Mouse (Mus musculus) layer of hippocampus, adult 2 months (tissue): Measurements from ENCODE around the gene Chac2. TPM values are rescaled to one million over a fixed set of nuclear protein-coding genes. Genes with fewer than 3 reads are reported as not detected.
A peak's percentile ranks its signal among the peaks of the same experiment; 100 is the strongest.
"Not testable (repeated sequence)": the region's sequence is repeated elsewhere in the genome, so short reads cannot be mapped to it uniquely, and the experiment has no call there.

Experiments
- DNase-seq, 2 experiments: peaks; one replicate each; pipeline ENCODE4 v3.0.0; 2022; ENCODE audit warnings: low spot score in 2 of 2
- H3K27ac ChIP-seq: fragments of 200-600 bp; 2 replicates; pipeline ENCODE4 v1.8.1; 2022
- H3K4me3 ChIP-seq: fragments of 200-600 bp; 2 replicates; pipeline ENCODE4 v1.8.1; 2022; ENCODE audit warnings: mild to moderate bottlenecking
- CTCF ChIP-seq: fragments of 200-600 bp; conservative IDR thresholded peaks from 2 replicates; pipeline ENCODE4 v1.8.1; 2022; ENCODE audit warnings: antibody characterized with exemption, mild to moderate bottlenecking, moderate library complexity
- long read RNA-seq, 2 experiments: library from polyadenylated mRNA; stranded (forward); transcript quantifications; one replicate each; pipeline ENCODE4 v2.0.0; 2021; ENCODE audit warnings: borderline mapping rate in 2 of 2
- total RNA-seq, 2 experiments: library from RNA; stranded (reverse); gene quantifications; 2 replicates each; pipeline ENCODE4 v1.2.3; 2021

Gene Chac2
- total RNA-seq = 10 to 100 TPM; 12.7 to 14.6 TPM
- long read RNA-seq, experiment 1, transcript Chac2-202 (3 exons, 1,315 nt) = major isoform, 7 of 8 reads
- long read RNA-seq, experiment 1, partial matches to known transcripts = 0 of 8 reads
- long read RNA-seq, experiment 1, other reads (novel, unspliced or antisense) = 1 of 8 reads
- long read RNA-seq, experiment 2, transcript Chac2-202 (3 exons, 1,315 nt) = major isoform, 10 of 13 reads
- long read RNA-seq, experiment 2, partial matches to known transcripts = 0 of 13 reads
- long read RNA-seq, experiment 2, other reads (novel, unspliced or antisense) = 1 of 13 reads

- peak; percentile 85 to 89 for DNase-seq
- no peak for TF ChIP-seq CTCF
- Histone ChIP-seq H3K4me3 (peak within 1 kb of the TSS; percentile 92), H3K27ac (peak within 1 kb of the TSS; percentile 94)
Observed at GRCm38 (mm10) chr11:30985877-30986624, at the start of gene Chac2. Gene Chac2, minus strand, starts transcription at chr11:30986350.

DNA sequence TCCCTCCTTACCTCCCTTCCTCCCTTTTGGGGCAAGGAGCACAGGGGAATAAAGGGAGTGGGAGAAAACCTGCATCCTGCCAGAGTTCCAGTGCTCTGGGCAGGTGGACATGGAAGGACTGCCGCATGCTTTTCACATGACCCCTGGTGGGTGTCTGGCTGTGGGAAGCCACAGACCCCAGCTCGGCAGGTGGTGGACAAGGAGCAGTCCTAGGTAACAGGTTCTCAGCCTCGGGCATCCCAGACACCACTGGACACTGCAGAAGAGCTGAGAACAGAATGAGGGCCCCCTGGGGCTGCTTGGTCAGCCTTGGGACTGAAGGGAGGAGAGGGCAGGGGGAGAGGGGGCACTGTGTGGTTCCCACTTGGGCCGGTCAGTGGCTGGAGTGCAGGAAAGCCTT, 48.8 kb upstream of the Chac2 start:
- Histone ChIP-seq H3K27ac (no peak overlapping the region), H3K4me3 (no peak overlapping the region)
- TF ChIP-seq CTCF = no peak
- no peak for DNase-seq

GRCm38 (mm10) chr11:31017466-31017865, 31.3 kb upstream of the Chac2 start:
- H3K4me3 ChIP-seq, DNase-seq, H3K27ac ChIP-seq: not testable (repeated sequence)

DNA sequence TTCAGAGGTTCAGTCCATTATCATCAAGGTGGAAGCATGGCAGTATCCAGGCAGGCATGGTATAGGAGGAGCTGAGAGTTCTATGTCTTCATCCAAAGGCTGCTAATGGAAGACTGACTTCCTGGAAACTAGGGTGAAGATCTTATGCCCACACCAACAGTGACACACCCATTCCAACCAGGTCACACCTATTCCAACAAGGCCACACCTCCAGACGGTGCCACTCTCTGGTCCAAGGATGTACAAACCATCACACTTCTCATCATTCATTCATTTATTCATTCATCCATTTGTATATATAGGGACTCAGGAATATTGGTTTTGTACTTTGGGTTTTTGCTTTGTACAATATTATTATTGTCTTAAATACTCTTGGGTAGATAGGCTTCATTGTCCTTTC, 23.5 kb upstream of the Chac2 start:
- not testable (repeated sequence) for H3K27ac ChIP-seq, DNase-seq, H3K4me3 ChIP-seq

- Histone ChIP-seq H3K27ac (no peak overlapping the region), H3K4me3 (no peak overlapping the region)
- no peak for DNase-seq
- TF ChIP-seq CTCF = no peak
Observed at GRCm38 (mm10) chr11:31001169-31001908, 15.2 kb upstream of the Chac2 start.

GRCm38 (mm10) chr11:31000028-31000427, 13.9 kb upstream of the Chac2 start:
- no peak for TF ChIP-seq CTCF
- Histone ChIP-seq H3K27ac (no peak overlapping the region), H3K4me3 (no peak overlapping the region)
- DNase-seq = no peak

GRCm38 (mm10) chr11:30998704-30999103, 12.6 kb upstream of the Chac2 start:
- H3K27ac ChIP-seq = no peak overlapping the region
- no peak for TF ChIP-seq CTCF
- H3K4me3 ChIP-seq = no peak overlapping the region
- DNase-seq = no peak

GRCm38 (mm10) chr11:30998199-30998598, 12.0 kb upstream of the Chac2 start:
- Histone ChIP-seq H3K27ac (no peak overlapping the region), H3K4me3 (no peak overlapping the region)
- no peak for TF ChIP-seq CTCF
- DNase-seq = no peak

GRCm38 (mm10) chr11:30996670-30997069, 10.5 kb upstream of the Chac2 start:
- no peak overlapping the region for H3K4me3 ChIP-seq
- DNase-seq = no peak
- TF ChIP-seq CTCF = no peak
- H3K27ac ChIP-seq = no peak overlapping the region

GRCm38 (mm10) chr11:30986625-30987017, 471 bp upstream of the Chac2 start:
- TF ChIP-seq CTCF = no peak
- H3K27ac ChIP-seq = peak overlapping the region; percentile 94
- H3K4me3 ChIP-seq = peak overlapping the region; percentile 92
- no peak for DNase-seq

DNA sequence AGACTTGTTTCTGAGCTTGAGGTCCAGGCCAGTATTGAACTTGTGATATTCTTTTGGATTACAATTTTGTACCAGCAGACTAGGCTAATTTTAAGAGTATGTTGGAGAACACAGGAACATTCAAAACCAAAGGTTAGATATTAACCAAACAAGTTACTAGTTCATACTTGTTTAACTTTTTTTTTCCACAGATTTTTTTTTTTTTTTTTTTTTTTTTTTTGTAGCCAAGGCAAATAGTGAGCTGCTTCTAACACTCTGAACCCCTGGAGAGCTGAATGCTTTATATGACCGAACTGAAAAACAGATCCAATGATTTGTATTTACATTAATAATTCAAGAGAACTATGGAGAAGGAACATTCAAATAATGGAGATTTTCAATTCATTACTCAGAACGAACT, 913 bp downstream of the Chac2 start:
- TF ChIP-seq CTCF = no peak
- Histone ChIP-seq H3K27ac (peak overlapping the region; percentile 94), H3K4me3 (peak overlapping the region; percentile 92)
- DNase-seq = no peak

- DNase-seq = peak; percentile 89 to 92
- TF ChIP-seq CTCF = peak; percentile 51
- Histone ChIP-seq H3K27ac (peak within 1 kb of the TSS; percentile 96), H3K4me3 (peak within 1 kb of the TSS; percentile 98)
Observed at GRCm38 (mm10) chr11:30954279-30954725, 31.8 kb downstream of the Chac2 start, which contains the start of gene Erlec1. Gene Erlec1, minus strand, starts transcription at chr11:30954335.
